Mouse (Mus musculus): ENCODE measurements around the gene Trpv2. TPM values are rescaled to one million over a fixed set of nuclear protein-coding genes. Genes with fewer than 3 reads are reported as not detected.

The Trpv2 gene
- total RNA-seq (2023): 50.0 TPM

DNA sequence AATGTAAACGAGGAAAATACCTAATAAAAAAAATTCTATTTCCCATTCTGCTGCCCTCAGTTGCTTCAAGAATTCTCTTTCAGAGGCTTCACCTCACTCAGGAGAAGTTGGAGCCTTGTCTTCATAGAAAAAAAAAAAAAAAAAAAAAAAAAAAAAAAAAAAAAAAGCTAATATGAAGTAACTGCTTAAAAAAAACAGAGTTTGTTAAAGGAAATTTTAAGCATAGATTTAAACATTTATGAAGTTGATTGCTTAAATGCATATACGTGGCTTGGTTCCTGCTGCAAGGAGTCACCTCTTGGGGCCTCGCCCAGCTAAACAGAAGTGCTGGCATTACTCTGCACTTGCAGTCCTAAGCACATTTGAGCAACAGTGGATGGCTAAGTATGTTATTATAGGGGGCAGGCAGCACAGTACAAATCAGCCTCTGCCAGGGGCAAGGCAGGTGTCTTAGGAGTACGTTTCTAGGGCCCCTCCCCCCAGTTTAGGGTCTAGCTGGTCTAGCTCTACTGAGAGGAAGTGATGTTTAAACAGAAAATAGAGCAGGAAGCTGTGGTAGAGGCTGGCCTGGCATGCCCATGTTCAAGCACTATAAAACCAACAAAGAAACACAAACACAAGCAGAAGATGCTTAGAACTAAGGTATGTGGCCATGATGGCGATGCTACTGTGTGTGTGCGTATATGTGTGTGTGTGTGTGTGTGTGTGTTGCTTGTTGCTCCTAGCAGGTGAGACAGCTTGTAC is at the start of gene Trpv2:
Trpv2 (plus strand) TSS at position 528 of the 744 bp plus-strand sequence.

DNA sequence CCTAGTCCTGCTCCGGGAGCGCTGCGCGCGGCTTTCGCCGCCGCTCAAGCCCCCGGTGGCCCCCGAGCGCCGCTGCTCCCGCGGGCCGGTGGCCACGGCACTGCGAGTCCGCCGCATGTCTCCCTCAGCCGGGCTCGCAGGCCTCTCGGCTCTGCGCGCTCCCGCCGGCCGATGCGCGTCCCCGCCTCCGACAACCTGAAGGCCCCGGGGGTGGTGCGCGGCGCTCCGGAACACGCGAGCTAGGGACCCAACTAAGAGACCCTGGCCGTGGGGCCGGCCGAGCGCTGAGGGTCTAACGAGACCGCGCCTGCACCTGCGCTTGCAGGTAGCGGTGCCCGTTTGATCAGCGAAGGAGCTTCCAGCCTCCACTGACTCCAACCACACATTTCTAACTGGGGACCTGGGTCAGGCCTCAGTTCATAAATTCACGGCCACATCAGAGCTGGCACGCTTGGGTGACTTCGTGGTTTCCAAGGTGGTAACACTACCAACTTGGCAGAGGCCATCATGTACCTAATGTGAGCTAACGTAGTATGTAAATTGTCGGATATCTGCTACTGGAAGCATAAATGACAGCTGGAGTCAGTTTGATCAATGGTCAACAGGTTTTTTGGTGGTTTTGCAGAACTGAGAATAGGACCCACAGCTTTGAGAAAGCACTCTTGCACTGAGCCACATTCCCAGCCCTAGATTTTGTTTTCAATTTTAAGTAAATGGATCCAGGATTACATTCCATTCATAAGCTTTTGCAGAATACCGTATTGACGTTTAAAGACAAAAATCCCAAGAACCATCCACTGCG is 35.0 kb upstream of the Trpv2 start, which contains the start of gene Cenpv:
Cenpv (minus strand) TSS at position 173 of the 802 bp plus-strand sequence.

GRCm38 (mm10) chr11:62550727-62551225 is 23.5 kb upstream of the Trpv2 start, which contains the start of gene Ubb:
TSS of gene Ubb (plus strand) at chr11:62551171.

DNA sequence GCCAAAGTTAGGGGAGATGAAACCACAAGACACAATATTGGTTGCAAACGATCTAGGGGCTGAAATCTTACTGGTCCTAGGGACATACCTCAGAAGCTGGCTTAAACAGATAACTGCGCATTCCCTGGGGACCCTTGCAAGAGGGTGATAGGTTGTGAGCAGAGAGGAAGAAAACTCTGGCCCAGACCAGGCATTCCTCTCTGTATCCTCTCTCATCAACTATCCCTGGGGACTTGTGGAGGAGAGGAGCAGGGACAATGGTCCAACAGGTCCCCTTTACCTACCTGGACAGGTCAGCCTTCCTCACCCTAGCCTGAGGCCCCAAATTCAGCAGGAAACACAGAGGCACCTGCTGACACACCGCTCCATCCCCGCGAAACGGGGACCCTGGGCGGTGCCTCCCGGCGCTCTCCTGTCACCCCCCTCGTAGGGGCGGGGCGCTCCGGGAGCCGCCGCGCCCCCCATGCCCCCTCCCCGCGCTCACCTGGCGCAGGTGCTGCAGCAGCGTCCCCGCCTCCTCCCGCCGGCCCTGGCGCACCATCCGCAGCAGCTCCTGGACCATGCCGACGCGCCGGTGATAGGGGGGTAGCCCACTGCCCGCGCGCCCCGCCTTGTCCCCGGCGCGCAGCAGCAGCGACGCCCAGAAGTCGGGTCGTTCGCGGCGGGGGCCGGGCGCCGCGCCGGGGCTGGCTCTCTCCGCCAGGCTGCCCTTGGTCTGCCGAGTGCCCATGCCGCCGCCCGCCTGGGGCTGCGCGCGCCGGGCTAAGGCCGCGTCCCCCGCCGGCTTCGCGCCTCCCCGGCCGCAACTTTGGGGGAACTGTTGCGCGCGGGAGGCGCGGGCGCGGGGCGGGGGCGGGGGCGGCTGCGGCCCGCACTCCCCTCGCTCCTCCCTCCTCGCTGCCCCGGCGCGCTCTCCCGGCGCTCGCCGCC is 73.6 kb downstream of the Trpv2 start, which contains the start of gene Lrrc75a:
Lrrc75a (minus strand) TSS at position 863 of the 930 bp plus-strand sequence.

DNA sequence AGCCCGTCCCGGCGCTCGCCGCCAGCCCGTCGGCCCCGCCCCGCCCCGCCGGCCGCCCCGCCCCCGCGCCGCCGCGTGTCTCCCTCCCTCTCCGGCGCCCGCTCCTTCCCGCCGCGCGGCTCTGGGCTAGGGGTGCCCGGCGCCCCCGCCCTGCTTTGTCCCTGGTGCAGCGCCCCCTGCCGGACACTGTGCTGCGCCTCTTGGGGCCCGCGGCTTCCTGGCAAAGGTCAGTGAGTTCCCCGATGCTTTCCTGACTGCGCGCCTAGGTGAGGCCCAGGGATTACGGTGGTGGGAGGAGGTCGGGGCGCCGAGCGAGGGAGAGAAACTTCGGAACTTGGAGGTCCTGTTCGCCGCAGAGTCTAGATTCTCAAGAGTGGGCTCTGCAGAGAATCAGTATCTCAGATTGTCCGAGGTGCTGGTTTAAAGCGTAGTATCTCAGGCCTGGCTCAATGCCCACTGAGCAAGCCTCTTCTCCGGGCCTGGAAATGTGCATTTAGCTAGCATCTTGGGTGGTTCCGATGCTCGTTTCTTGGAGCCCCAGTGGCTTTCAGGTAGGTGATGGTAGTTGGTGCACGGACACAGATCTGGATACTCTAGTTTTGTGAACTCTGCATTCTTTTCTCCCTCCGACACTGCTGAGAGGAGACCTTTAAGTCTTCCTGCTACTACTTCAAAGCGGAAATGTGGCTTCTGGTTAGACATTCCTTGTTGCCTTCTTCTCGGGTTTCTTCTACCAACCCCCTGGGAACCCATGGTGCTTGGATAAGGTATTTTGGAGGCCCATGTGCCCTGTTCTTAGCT is 74.5 kb downstream of the Trpv2 start, which contains the start of gene Mmgt2:
Mmgt2 (plus strand) TSS at position 74 of the 801 bp plus-strand sequence.

Other genes starting within 250 kb of the Trpv2 start
- gene Pigl, start 116.0 kb upstream of the Trpv2 start, total RNA-seq (2023): 7.1 TPM
- 433 TPM for gene Ncor1, start 115.9 kb upstream of the Trpv2 start, total RNA-seq (2023)
- gene Cenpv, start 35.2 kb upstream of the Trpv2 start, total RNA-seq (2023): 7.4 TPM
- gene Ubb, start 23.3 kb upstream of the Trpv2 start, total RNA-seq (2023): 1,228 TPM
- gene Lrrc75a, start 74.0 kb downstream of the Trpv2 start, total RNA-seq (2023): 0.86 TPM
- gene Mmgt2, start 74.2 kb downstream of the Trpv2 start, total RNA-seq (2023): 23.4 TPM
- gene Zfp287, start 157.4 kb downstream of the Trpv2 start, total RNA-seq (2023): 10.7 TPM
- not detected for gene Gm10428, start 178.6 kb downstream of the Trpv2 start, total RNA-seq (2023)
- gene Zfp286, start 215.0 kb downstream of the Trpv2 start, total RNA-seq (2023): 5.5 TPM
- gene Trim16, start 245.7 kb downstream of the Trpv2 start, total RNA-seq (2023): not detected

All from CD8-positive naive resting alpha-beta T cell, adult 57 days (primary cell).